Mouse (Mus musculus) cerebellum, adult 2 months (tissue): ENCODE measurements around the gene BC067074. TPM values are rescaled to one million over a fixed set of nuclear protein-coding genes. Genes with fewer than 3 reads are reported as not detected.
"Not testable (repeated sequence)": the region's sequence is repeated elsewhere in the genome, so short reads cannot be mapped to it uniquely, and the experiment has no call there.

ENCODE experiments used
- DNase-seq, 2 experiments: peaks; one replicate each; pipeline ENCODE4 v3.0.0; 2021
- H3K27ac ChIP-seq: fragments of 200-500 bp; 2 replicates; pipeline ENCODE4 v1.5.1; 2012; ENCODE audit warnings: low read length, control low read depth, inconsistent platforms; ENCODE audit not compliant: insufficient read depth
- H3K27me3 ChIP-seq: fragments of 200-500 bp; 2 replicates; pipeline ENCODE4 v1.6.1; 2012; ENCODE audit warnings: inconsistent platforms, mild to moderate bottlenecking, low read length, moderate library complexity; ENCODE audit not compliant: control insufficient read depth, insufficient read depth
- H3K4me1 ChIP-seq: fragments of 200-500 bp; 2 replicates; pipeline ENCODE4 v1.6.1; 2011; ENCODE audit warnings: low read length; ENCODE audit not compliant: control insufficient read depth, insufficient read depth
- H3K4me3 ChIP-seq: fragments of 200-500 bp; replicated peaks from 2 replicates; pipeline ENCODE3; 2011; ENCODE audit warnings: mild to moderate bottlenecking, low read depth, low read length, control low read depth; ENCODE audit not compliant: insufficient read depth
- CTCF ChIP-seq: fragments of 200-500 bp; IDR thresholded peaks from 2 replicates; pipeline ENCODE4 v1.5.1; 2011; ENCODE audit warnings: low read depth, mild to moderate bottlenecking, control low read depth, low read length, moderate library complexity, borderline replicate concordance; ENCODE audit not compliant: insufficient read depth
- POLR2A ChIP-seq: fragments of 200-500 bp; IDR thresholded peaks from 2 replicates; pipeline ENCODE4 v1.6.1; 2011; ENCODE audit warnings: low read length, control low read depth, borderline replicate concordance; ENCODE audit not compliant: insufficient read depth
- WGBS: fragments of 180-500 bp; shearing (Covaris S2); methylation state at CpG from one replicate; pipeline ENCODE4 v1.1.7; 2018; 5-methylcytosine and 5-hydroxymethylcytosine counted together
- polyA plus RNA-seq: library from polyadenylated mRNA; depleted of rRNA; stranded (reverse); fragments of >200 nt; gene quantifications from 2 replicates; pipeline ENCODE4 v1.2.3, GENCODE M21; 2012

Gene BC067074
- polyA plus RNA-seq, 1 experiment = 0.87 TPM

GRCm38 (mm10) chr13:113368931-113369579 is 76.1 kb downstream of the BC067074 start:
- Histone ChIP-seq H3K27ac (no peak overlapping the region), H3K27me3 (no peaks in the 10 kb centered on the region), H3K4me3 (no peak overlapping the region), H3K4me1 (peaks cover 10% of the 10 kb centered on the region; the same call in 1 of the 2 replicates)
- no peak for DNase-seq
- WGBS = 41% methylated on average over 13 of the region's 13 CpGs
- TF ChIP-seq POLR2A = no peak
- no peak for TF ChIP-seq CTCF

- Histone ChIP-seq H3K27me3 (no peaks in the 10 kb centered on the region), H3K27ac (no peak overlapping the region), H3K4me1 (peaks cover 10% of the 10 kb centered on the region; the same call in 1 of the 2 replicates), H3K4me3 (no peak overlapping the region)
- no peak for DNase-seq
- no peak for TF ChIP-seq CTCF
- TF ChIP-seq POLR2A = no peak
- 96% methylated on average over 10 of the region's 10 CpGs for WGBS
Measured at GRCm38 (mm10) chr13:113369622-113370021, 76.7 kb downstream of the BC067074 start.

GRCm38 (mm10) chr13:113373291-113374083 is 80.5 kb downstream of the BC067074 start:
- Histone ChIP-seq H3K27ac (no peak overlapping the region), H3K27me3 (no peaks in the 10 kb centered on the region), H3K4me1 (peaks cover 11% of the 10 kb centered on the region), H3K4me3 (no peak overlapping the region)
- WGBS = 46% methylated on average over 12 of the region's 12 CpGs
- no peak for DNase-seq
- TF ChIP-seq CTCF = no peak
- no peak for TF ChIP-seq POLR2A

GRCm38 (mm10) chr13:113374084-113374405 is 81.1 kb downstream of the BC067074 start:
- 59% methylated on average over 2 of the region's 2 CpGs for whole genome bisulfite sequencing
- no peak overlapping the region for H3K27ac ChIP-seq
- no peak overlapping the region for H3K4me3 ChIP-seq
- TF ChIP-seq POLR2A (no peak), CTCF (no peak)
- peaks cover 14% of the 10 kb centered on the region for H3K4me1 ChIP-seq
- DNase-seq = no peak
- H3K27me3 ChIP-seq = no peaks in the 10 kb centered on the region

- no peak overlapping the region for H3K4me3 ChIP-seq
- H3K27me3 ChIP-seq = no peaks in the 10 kb centered on the region
- peaks cover 23% of the 10 kb centered on the region for H3K4me1 ChIP-seq
- DNase-seq = no peak
- TF ChIP-seq CTCF = no peak
- TF ChIP-seq POLR2A = no peak
- WGBS = 98% methylated on average over 7 of the region's 7 CpGs
- no peak overlapping the region for H3K27ac ChIP-seq
Measured at GRCm38 (mm10) chr13:113377631-113378030, 84.7 kb downstream of the BC067074 start.

- TF ChIP-seq POLR2A (no peak), CTCF (no peak)
- 14% methylated on average over 8 of the region's 8 CpGs for WGBS
- H3K27ac ChIP-seq = no peak overlapping the region
- no peak overlapping the region for H3K4me3 ChIP-seq
- H3K4me1 ChIP-seq = peaks cover 16% of the 10 kb centered on the region
- H3K27me3 ChIP-seq = no peaks in the 10 kb centered on the region
- DNase-seq = peak; percentile 47 to 69
Measured at GRCm38 (mm10) chr13:113378980-113379410, 86.0 kb downstream of the BC067074 start.

GRCm38 (mm10) chr13:113379766-113380309 is 86.9 kb downstream of the BC067074 start:
- Histone ChIP-seq H3K4me1 (peaks cover 16% of the 10 kb centered on the region), H3K27me3 (no peaks in the 10 kb centered on the region), H3K27ac (no peak overlapping the region), H3K4me3 (no peak overlapping the region)
- DNase-seq = peak; percentile 27 to 45
- TF ChIP-seq POLR2A (no peak), CTCF (no peak)
- WGBS = 42% methylated on average over 6 of the region's 6 CpGs

- TF ChIP-seq CTCF (no peak), POLR2A (no peak)
- 100% methylated on average over 1 of the region's 1 CpGs for WGBS
- DNase-seq = no peak
- Histone ChIP-seq H3K4me1 (peaks cover 16% of the 10 kb centered on the region), H3K4me3 (no peak overlapping the region), H3K27ac (no peak overlapping the region), H3K27me3 (no peaks in the 10 kb centered on the region)
Measured at GRCm38 (mm10) chr13:113381710-113382109, 88.8 kb downstream of the BC067074 start.

- H3K27me3 ChIP-seq = no peaks in the 10 kb centered on the region
- no peak overlapping the region for H3K27ac ChIP-seq
- peaks cover 16% of the 10 kb centered on the region for H3K4me1 ChIP-seq
- 94% methylated on average over 2 of the region's 2 CpGs for WGBS
- DNase-seq = no peak
- H3K4me3 ChIP-seq = no peak overlapping the region
- no peak for TF ChIP-seq POLR2A
- TF ChIP-seq CTCF = no peak
Measured at GRCm38 (mm10) chr13:113382201-113382600, 89.2 kb downstream of the BC067074 start.

GRCm38 (mm10) chr13:113382770-113383169 is 89.8 kb downstream of the BC067074 start:
- not testable (repeated sequence) for H3K27me3 ChIP-seq

More at GRCm38 (mm10) chr13:113382770-113383169, 89.8 kb downstream of the BC067074 start:
- not testable (repeated sequence) for H3K4me3 ChIP-seq, DNase-seq, H3K27ac ChIP-seq
- H3K4me1 ChIP-seq = peaks cover 16% of the 10 kb centered on the region
